Mouse (Mus musculus): ENCODE measurements at regions not wholly inside any gene's neighbourhood (a gene's known extent, or its start where the extent isn't known, plus 50 kb on each side); places are given as distances from the start of the nearest gene placed in this dataset.

DNA sequence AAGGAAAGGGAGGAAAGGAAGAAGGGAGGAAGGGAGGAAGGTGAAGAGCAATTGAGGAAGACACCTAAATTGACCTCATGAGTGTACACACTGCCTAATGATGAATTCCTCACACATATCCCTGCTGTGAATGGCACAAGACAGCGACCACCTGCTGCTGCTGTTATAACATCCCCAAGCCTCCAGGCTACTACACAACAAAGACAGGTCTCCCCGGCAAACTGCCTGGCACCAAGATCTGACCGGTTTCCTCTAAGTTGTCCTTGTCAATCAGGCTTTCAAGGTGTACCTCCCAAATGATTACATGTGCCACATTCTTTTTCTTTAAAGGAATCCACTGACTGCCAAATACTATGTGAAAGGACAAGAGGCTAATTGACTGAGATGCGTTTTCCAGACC lies 198.7 kb downstream of the Rybp start:
- no peak for TF ChIP-seq USF1 (IDR thresholded peaks at IDR 0.05; ENCODE audit: low read depth, low read length)
- no peak for TF ChIP-seq ZNF384 (IDR thresholded peaks at IDR 0.05; ENCODE audit: low read depth, low read length)
- no peak for TF ChIP-seq ELF1 (IDR thresholded peaks at IDR 0.05; ENCODE audit: low read depth, low read length)
- TF ChIP-seq CTCF (IDR thresholded peaks at IDR 0.05 in 2 of 3, conservative IDR thresholded peaks at IDR 0.05 in 1 of 3; ENCODE audit: control insufficient read depth in 1 of 3, insufficient read depth in 1 of 3, low read depth in 2 of 3, low read length in 3 of 3, poor library complexity in 1 of 3, severe bottlenecking in 1 of 3) = no peak
- no peak for TF ChIP-seq MAFK (IDR thresholded peaks at IDR 0.05; ENCODE audit: borderline replicate concordance, low read depth, low read length)
- TF ChIP-seq CHD2 (IDR thresholded peaks at IDR 0.05; ENCODE audit: low read length) = no peak
- no peak for TF ChIP-seq HCFC1 (IDR thresholded peaks at IDR 0.05; ENCODE audit: low read depth, low read length)
- TF ChIP-seq GABPA (IDR thresholded peaks at IDR 0.05; ENCODE audit: low read depth, low read length) = no peak
- TF ChIP-seq KAT2A (conservative IDR thresholded peaks at IDR 0.05; ENCODE audit: low read depth, low read length) = no peak
- no peak for TF ChIP-seq MAX (IDR thresholded peaks at IDR 0.05; ENCODE audit: low read length)

All from MEL (cell line).